Mouse (Mus musculus): Measurements from ENCODE around the gene Dusp5.

- no peak for TF ChIP-seq POLR2A (IDR thresholded peaks at IDR 0.05; ENCODE audit: borderline replicate concordance, low read depth, low read length)
- no peak for TF ChIP-seq CTCF (IDR thresholded peaks at IDR 0.05; ENCODE audit: low read depth, low read length)
Observed at GRCm38 (mm10) chr19:53505728-53506127, 23.2 kb upstream of the Dusp5 start.
